Mouse (Mus musculus) forebrain, embryonic 14.5 days (tissue): ENCODE results near the gene Fam216b. TPM values are rescaled to one million over a fixed set of nuclear protein-coding genes. Genes with fewer than 3 reads are reported as not detected.

Experiments used
- polyA plus RNA-seq: library from polyadenylated mRNA; unstranded; fragments of >200 nt; fragmentation: Nextera tagmentation; extraction: Ambion mirVana; gene quantifications from 2 replicates; pipeline ENCODE4 v1.2.1, GENCODE M21; 2014

Gene Fam216b
- polyA plus RNA-seq, 1 experiment from 2014 or later, result 0.44 TPM

Other genes with a start within 250 kb of the Fam216b start
- 68.3 and 100 TPM in 2 replicates for gene Dnajc15, start 213.9 kb downstream of the Fam216b start, polyA plus RNA-seq
- 0.33 and 0.45 TPM in 2 replicates for gene Epsti1, start 184.8 kb downstream of the Fam216b start, polyA plus RNA-seq
- gene Tnfsf11, start 219.0 kb upstream of the Fam216b start, polyA plus RNA-seq, result not detected in 2 replicates